Mouse (Mus musculus) megakaryocyte, embryonic 14.5 days (primary cell): ENCODE results near the gene Col6a6. TPM values are rescaled to one million over a fixed set of nuclear protein-coding genes. Genes with fewer than 3 reads are reported as not detected.

ENCODE experiments used
- H3K27me3 ChIP-seq: replicated peaks from 2 replicates; pipeline ENCODE3; 2012; ENCODE audit warnings: inconsistent platforms
- H3K36me3 ChIP-seq: replicated peaks from 2 replicates; pipeline ENCODE3; 2012; ENCODE audit warnings: low read length, inconsistent platforms, mixed read lengths
- H3K4me1 ChIP-seq: 2 replicates; pipeline ENCODE4 v1.6.1; 2012; ENCODE audit warnings: inconsistent platforms
- H3K4me3 ChIP-seq: replicated peaks from 2 replicates; pipeline ENCODE3; 2012; ENCODE audit warnings: moderate library complexity, mild to moderate bottlenecking, inconsistent platforms
- H3K9me3 ChIP-seq: 2 replicates; pipeline ENCODE4 v1.6.1; 2012; ENCODE audit warnings: inconsistent platforms
- FLI1 ChIP-seq: IDR thresholded peaks from 2 replicates; pipeline ENCODE4 v1.6.1; 2012; ENCODE audit warnings: low read length, inconsistent platforms, mixed read lengths
- GATA1 ChIP-seq: IDR thresholded peaks from 3 replicates; pipeline ENCODE4 v1.6.1; 2012; ENCODE audit warnings: mixed read lengths, low read length, inconsistent platforms, borderline replicate concordance
- polyA plus RNA-seq: library from polyadenylated mRNA; stranded (reverse); fragments of >175 nt; gene quantifications from 2 replicates; pipeline ENCODE4 v1.2.3, GENCODE M21; 2012; ENCODE audit warnings: low replicate concordance; ENCODE audit not compliant: insufficient read depth

The Col6a6 gene
- polyA plus RNA-seq, 1 experiment: 0.12 TPM

DNA sequence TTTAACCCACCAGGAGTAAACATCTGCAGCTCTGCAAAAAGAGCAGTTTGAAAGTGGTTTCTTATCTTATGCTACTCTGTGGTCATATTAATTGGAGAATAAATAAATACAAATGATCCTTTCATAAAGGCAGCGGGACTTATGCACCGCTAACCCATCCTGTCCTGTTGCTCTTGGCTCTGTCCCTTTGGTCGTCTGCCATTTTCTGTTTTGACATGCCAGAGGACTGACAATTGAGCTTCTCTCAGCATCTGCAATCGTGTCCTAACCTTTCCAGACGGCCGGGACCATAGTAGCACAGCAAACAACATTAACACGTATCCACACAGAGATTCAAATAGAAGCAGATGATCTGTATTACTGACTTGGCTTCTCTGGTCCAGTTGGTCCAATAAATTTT, 53.1 kb downstream of the Col6a6 start:
- H3K27me3 ChIP-seq: no peaks in the 10 kb centered on the region
- TF ChIP-seq GATA1 (no peak), FLI1 (no peak)

DNA sequence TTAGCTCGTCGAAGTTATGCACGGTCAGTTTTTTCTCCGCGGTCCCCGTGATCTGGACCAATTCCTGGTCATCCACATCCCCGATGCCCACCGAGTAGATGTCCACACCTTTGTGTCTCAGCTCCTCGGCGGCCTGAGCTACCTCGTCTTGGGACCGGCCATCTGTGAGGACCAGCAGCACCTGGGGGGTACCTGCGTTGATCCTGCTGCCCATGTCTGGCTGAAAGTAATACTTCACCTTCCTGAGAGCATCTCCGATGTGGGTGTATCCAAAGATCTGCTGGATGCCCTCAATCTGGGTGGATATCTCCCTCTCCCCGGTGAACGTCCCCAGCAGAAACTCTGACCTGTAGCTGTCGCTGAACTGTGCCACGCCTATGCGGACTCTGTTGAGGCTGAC, 53.6 kb downstream of the Col6a6 start:
- no peak for TF ChIP-seq FLI1
- TF ChIP-seq GATA1: no peak
- peak overlapping the region; percentile 33 for H3K4me3 ChIP-seq
- H3K9me3 ChIP-seq: peaks cover 33% of the 10 kb centered on the region
- no peaks in the 10 kb centered on the region for H3K4me1 ChIP-seq
- no peaks in the 10 kb centered on the region for H3K27me3 ChIP-seq
- H3K36me3 ChIP-seq: no peaks in the 10 kb centered on the region

More for the DNA sequence above, 53.1 kb downstream of the Col6a6 start:
- Histone ChIP-seq H3K36me3 (no peaks in the 10 kb centered on the region), H3K4me1 (no peaks in the 10 kb centered on the region), H3K4me3 (no peak overlapping the region), H3K9me3 (peaks cover 33% of the 10 kb centered on the region)

DNA sequence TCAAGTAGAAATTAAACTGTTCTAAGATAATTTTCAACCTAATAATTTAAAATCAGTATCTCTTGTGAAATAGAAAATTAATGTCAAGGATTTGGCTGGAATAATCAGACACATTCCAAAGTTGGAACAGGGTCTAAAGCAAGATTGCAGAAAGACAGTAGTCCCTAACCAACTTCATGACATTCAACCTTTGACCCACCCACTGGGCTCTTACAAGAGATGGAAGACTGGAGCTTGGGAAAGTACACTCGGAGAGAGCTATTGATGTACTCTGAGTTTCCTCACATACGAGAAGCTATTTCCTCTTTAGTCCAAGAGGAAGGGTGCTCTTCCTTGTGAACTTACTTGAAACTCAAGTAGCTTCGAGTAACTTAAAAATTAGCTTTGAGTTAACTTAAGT, 56.6 kb downstream of the Col6a6 start:
- no peak for TF ChIP-seq FLI1
- no peak for TF ChIP-seq GATA1
- Histone ChIP-seq H3K27me3 (no peaks in the 10 kb centered on the region), H3K9me3 (peaks cover 12% of the 10 kb centered on the region), H3K4me3 (no peak overlapping the region), H3K36me3 (no peaks in the 10 kb centered on the region), H3K4me1 (no peaks in the 10 kb centered on the region)

DNA sequence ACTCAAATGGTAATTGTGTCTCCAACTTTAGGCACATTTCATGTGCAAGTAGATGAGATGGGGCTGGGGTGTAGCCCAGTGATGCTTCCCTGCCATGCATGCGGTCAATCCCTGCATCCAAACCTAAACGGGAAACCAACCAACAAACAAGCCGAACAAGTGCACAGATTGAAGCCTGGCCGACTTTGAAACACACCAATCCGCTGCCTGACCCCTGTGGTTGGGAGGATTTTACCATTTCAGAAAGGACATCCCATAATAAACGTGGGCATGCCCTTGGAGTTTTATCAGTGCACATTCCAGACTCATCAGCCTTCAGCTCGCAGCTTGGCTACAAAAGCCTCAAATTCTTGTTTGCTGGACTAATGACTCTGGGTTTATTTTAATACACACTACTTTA, 57.3 kb downstream of the Col6a6 start:
- Histone ChIP-seq H3K27me3 (no peaks in the 10 kb centered on the region), H3K4me3 (no peak overlapping the region), H3K9me3 (peaks cover 9% of the 10 kb centered on the region)

DNA sequence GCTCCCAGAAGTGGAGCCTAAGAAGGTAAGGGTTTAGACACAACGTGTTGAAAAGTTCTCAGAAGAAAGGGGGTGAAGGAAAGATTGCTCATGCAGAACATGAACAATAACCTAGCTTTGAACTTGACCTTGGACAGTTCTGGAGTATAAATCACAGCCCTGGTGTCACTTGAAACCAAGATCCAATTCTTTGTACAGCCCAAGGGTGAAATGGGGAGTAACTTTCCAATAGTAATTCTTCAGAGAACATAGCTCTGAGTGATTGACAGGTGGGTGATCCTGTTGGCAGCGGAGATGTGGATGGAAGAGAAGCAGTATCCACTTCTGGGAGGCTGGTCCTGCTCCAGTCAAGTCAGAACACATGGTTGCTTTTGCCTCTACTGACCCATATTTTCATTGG, 62.1 kb downstream of the Col6a6 start:
- Histone ChIP-seq H3K9me3 (no peaks in the 10 kb centered on the region), H3K36me3 (no peaks in the 10 kb centered on the region), H3K27me3 (no peaks in the 10 kb centered on the region), H3K4me3 (no peak overlapping the region), H3K4me1 (peaks cover 2% of the 10 kb centered on the region; the same call in 1 of the 2 replicates)
- no peak for TF ChIP-seq FLI1
- no peak for TF ChIP-seq GATA1

More for the DNA sequence above, 57.3 kb downstream of the Col6a6 start:
- Histone ChIP-seq H3K4me1 (no peaks in the 10 kb centered on the region), H3K36me3 (no peaks in the 10 kb centered on the region)
- TF ChIP-seq FLI1: no peak

DNA sequence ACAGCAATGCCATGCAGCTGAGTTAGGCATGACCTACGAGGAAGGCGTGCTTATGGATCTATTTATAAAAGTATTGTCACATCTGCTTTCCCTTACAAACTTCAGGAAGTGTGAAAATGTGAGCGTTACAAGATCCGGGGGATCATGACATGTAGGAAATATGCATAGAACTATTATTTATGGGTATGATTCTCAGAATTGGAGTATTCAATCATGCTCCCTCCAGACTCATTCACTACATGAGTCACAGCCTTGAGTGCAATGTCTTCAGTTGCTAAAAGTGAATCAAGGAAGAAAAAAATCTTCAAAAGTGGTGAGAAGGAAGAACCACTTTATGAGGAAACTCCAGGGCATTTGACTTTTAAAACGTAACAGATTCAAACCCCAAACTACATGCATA, 63.3 kb downstream of the Col6a6 start:
- Histone ChIP-seq H3K4me3 (no peak overlapping the region), H3K36me3 (no peaks in the 10 kb centered on the region), H3K9me3 (no peaks in the 10 kb centered on the region), H3K27me3 (no peaks in the 10 kb centered on the region), H3K4me1 (peaks cover 2% of the 10 kb centered on the region; the same call in 1 of the 2 replicates)
- TF ChIP-seq GATA1 (no peak), FLI1 (no peak)

DNA sequence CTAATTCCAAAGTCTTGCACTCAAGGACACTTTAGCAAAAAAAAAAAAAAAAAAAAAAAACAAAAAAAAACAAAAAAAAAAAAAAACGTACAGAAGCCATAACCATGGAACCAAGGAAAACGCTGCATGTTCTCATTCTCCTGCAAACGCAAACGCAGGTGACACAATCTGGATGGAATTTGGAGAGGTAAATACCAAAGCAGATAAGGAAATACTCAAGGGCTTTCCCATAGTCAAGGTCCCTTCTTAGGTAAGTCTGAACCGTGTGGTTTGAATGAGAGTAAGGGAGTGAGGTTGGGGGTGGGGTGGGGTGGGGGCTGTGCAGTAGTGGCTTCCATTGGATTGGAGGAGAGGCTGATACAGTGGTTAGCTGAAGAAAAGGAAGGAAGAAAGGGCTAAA, 63.8 kb downstream of the Col6a6 start:
- no peak for TF ChIP-seq FLI1
- TF ChIP-seq GATA1: no peak
- no peaks in the 10 kb centered on the region for H3K9me3 ChIP-seq
- H3K4me1 ChIP-seq: peaks cover 2% of the 10 kb centered on the region; the same call in 1 of the 2 replicates
- no peaks in the 10 kb centered on the region for H3K36me3 ChIP-seq
- H3K27me3 ChIP-seq: no peaks in the 10 kb centered on the region
- H3K4me3 ChIP-seq: no peak overlapping the region

DNA sequence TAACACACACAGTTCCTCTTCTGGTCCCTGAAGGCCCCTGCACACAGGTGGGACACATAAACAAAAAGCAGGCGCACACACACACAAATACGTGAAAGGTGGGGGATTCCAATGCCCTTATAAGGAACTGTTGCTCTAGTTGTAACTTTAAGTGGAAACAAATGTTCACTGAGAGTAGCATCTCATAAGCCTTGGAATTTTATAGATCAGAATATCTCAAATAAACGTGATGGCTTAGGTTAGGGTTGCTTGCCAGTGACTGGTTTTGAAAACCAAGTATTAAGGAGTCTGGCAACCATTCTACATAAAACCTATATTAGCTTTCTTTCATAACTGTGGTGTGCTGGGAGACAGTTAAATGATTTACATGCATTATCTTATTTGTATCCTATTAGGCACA, 64.3 kb downstream of the Col6a6 start:
- H3K4me1 ChIP-seq: peaks cover 2% of the 10 kb centered on the region; the same call in 1 of the 2 replicates
- H3K27me3 ChIP-seq: no peaks in the 10 kb centered on the region
- H3K9me3 ChIP-seq: no peaks in the 10 kb centered on the region
- no peak for TF ChIP-seq FLI1
- TF ChIP-seq GATA1: no peak
- no peak overlapping the region for H3K4me3 ChIP-seq
- H3K36me3 ChIP-seq: no peaks in the 10 kb centered on the region

DNA sequence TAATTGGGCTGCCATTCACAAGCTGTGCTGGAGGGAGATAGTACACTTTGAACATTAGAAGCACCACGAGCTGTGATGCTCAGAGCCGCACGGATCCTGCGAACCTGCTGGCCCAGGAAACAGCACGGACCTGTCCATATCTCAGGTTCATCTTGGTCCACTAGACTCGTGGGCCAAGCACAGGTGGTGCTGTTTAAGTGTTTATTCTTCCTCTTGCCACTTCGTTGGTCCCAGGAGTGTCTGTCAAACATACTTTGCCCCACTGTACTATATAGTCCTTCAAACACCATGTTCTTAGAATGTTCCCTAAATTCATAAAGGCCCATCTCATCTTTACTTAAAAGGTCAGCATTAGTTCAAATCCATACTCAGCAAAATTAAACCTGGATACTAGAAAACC, 65.7 kb downstream of the Col6a6 start:
- H3K9me3 ChIP-seq: no peaks in the 10 kb centered on the region
- H3K36me3 ChIP-seq: no peaks in the 10 kb centered on the region
- no peaks in the 10 kb centered on the region for H3K27me3 ChIP-seq
- TF ChIP-seq GATA1 (no peak), FLI1 (no peak)
- H3K4me3 ChIP-seq: no peak overlapping the region
- peaks cover 2% of the 10 kb centered on the region; the same call in 1 of the 2 replicates for H3K4me1 ChIP-seq

DNA sequence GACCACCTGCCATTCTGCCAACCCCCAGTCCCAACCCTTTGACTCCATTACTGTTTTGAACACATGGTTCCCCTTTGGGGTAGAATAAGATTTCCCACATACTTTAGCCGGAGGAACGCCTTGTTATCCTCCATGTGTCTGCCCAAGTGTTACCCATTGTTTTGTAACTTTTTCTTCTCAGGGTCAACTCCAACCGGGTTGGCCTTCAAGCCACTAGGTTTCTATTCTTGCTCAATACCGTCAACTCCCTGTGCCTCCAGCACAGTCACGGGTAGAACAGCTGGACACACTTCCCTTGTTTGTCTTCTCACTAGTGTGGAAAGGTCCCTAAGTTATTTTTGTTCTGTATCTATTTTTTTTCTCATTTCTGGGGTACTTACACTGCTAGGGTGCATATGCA, 69.1 kb downstream of the Col6a6 start:
- Histone ChIP-seq H3K4me3 (no peak overlapping the region), H3K36me3 (no peaks in the 10 kb centered on the region), H3K4me1 (no peaks in the 10 kb centered on the region), H3K9me3 (peaks cover 15% of the 10 kb centered on the region), H3K27me3 (no peaks in the 10 kb centered on the region)
- TF ChIP-seq FLI1 (no peak), GATA1 (no peak)

DNA sequence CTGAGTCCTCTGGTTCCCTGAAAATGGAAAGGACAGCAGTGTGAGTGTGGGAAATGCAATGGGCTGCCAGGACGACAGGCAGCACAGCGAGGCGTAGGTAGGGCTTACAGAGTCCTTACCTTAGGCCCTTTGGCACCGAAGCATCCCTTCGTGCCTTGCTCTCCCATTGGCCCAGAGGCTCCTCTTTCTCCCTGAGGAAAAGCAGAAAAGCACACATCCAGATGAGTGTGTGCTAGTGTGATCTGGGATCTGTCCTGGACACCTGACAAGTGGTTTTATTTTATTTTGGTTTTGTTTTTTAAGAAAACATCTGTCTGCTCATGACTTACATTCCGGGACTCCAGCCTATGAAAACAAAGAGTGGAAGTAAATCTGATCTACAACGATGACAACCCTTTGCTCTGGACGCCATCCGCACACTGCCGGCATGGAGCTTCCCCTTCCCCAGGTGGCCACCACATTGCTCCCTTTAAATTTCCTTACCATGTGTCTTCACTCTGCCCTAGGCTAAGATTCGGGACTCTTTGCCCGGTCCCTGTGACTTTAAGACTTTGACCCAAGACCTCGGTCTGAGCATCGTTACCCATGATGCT, 69.7 kb downstream of the Col6a6 start:
- Histone ChIP-seq H3K4me3 (no peak overlapping the region), H3K9me3 (peaks cover 15% of the 10 kb centered on the region), H3K36me3 (no peaks in the 10 kb centered on the region), H3K27me3 (no peaks in the 10 kb centered on the region), H3K4me1 (no peaks in the 10 kb centered on the region)
- no peak for TF ChIP-seq GATA1
- no peak for TF ChIP-seq FLI1
